In genomic region chr19:10458096-10458495, GRCm38 (mm10) we compare ENCODE assay signal across 9 mouse cellular contexts. TPM values are rescaled to one million over a fixed set of nuclear protein-coding genes. Genes with fewer than 3 reads are reported as not detected.
DNase-seq lines count a peak whose midpoint lies in the region; ATAC-seq lines count a peak whose summit lies in the region.
"Had no signal": no experiment of that assay in that cellular context is flagged by ENCODE, and none has a peak within 500 bp of the region (broad histone marks: within the 10 kb centered on the region; RNA-seq: fewer than 3 reads in every experiment).

No protein-coding gene starts in this region.

- no peak overlapping the region for H3K9ac ChIP-seq in forebrain, embryonic 14.5 days (ENCODE audit: low read length)
- no peak overlapping the region for H3K9ac ChIP-seq in lung, embryonic 16.5 days (ENCODE audit: low read length)
- H3K9ac ChIP-seq: liver, embryonic 14.5 days had no signal

- DNase-seq in urinary bladder, postnatal 25 days (ENCODE audit: low spot score): peak; percentile 15
- DNase-seq in urinary bladder, adult 2 months (ENCODE audit: low spot score): no peak
- peak; percentile 55 for DNase-seq in forebrain, embryonic 14.5 days (ENCODE audit: low spot score)
- peak; percentile 28 for DNase-seq in kidney, adult 11 months
- no peak for DNase-seq in thymus, postnatal 14 days
- DNase-seq in cerebellum, postnatal 14 days: no peak
- no peak for DNase-seq in frontal cortex, postnatal 14 days (ENCODE audit: low spot score in 2 of 2)

- H3K4me1 ChIP-seq in forebrain, embryonic 14.5 days (ENCODE audit: control insufficient read depth, insufficient read depth, low read length): peaks cover 11% of the 10 kb centered on the region; the same call in 1 of the 2 replicates
- peaks cover 30% of the 10 kb centered on the region for H3K4me1 ChIP-seq in lung, embryonic 16.5 days (replicated peaks; ENCODE audit: control insufficient read depth, insufficient read depth, low read length)

- H3K4me3 ChIP-seq in forebrain, embryonic 14.5 days (ENCODE audit: low read depth, low read length): peak overlapping the region; percentile 47; the same call in 1 of the 2 replicates
- H3K4me3 ChIP-seq in lung, embryonic 16.5 days (ENCODE audit: low read length): peak overlapping the region; percentile 56

- no peak overlapping the region for H3K27ac ChIP-seq in forebrain, embryonic 14.5 days (ENCODE audit: low read depth, low read length)
- no peak overlapping the region for H3K27ac ChIP-seq in lung, embryonic 16.5 days (ENCODE audit: low read length)
- H3K27ac ChIP-seq: liver, embryonic 14.5 days had no signal

- no peaks in the 10 kb centered on the region for H3K36me3 ChIP-seq in forebrain, embryonic 14.5 days (ENCODE audit: control insufficient read depth, insufficient read depth, low read length)
- H3K36me3 ChIP-seq in lung, embryonic 16.5 days (ENCODE audit: control insufficient read depth, insufficient read depth, low read length): no peaks in the 10 kb centered on the region

- WGBS in forebrain, embryonic 14.5 days: 17% methylated on average over 8 of the region's 8 CpGs
- 6% methylated on average over 8 of the region's 8 CpGs for WGBS in lung, embryonic 16.5 days

- H3K9me3 ChIP-seq in forebrain, embryonic 14.5 days (replicated peaks; ENCODE audit: control insufficient read depth, low read length): no peaks in the 10 kb centered on the region
- H3K9me3 ChIP-seq in lung, embryonic 16.5 days (ENCODE audit: control insufficient read depth, low read length): no peaks in the 10 kb centered on the region

- peak overlapping the region; percentile 82 for H3K4me2 ChIP-seq in forebrain, embryonic 14.5 days (ENCODE audit: low read length)
- H3K4me2 ChIP-seq in lung, embryonic 16.5 days (ENCODE audit: low read depth, low read length): peak overlapping the region; percentile 94

- H3K27me3 ChIP-seq in forebrain, embryonic 14.5 days (replicated peaks; ENCODE audit: control insufficient read depth, insufficient read depth, low read length): peaks cover 44% of the 10 kb centered on the region
- H3K27me3 ChIP-seq in lung, embryonic 16.5 days (ENCODE audit: control insufficient read depth, insufficient read depth, low read depth, low read length): peaks cover 53% of the 10 kb centered on the region

- peak; percentile 10; the same call in 1 of the 2 replicates for ATAC-seq in forebrain, embryonic 14.5 days
- peak; percentile 24; the same call in 1 of the 2 replicates for ATAC-seq in lung, embryonic 16.5 days (ENCODE audit: low read depth)

RNA-seq across cellular contexts. Expression of gene Lrrc10b, which starts 0.8 kb away (rescaled TPM):
- polyA plus RNA-seq in urinary bladder, adult 2 months (2012; rRNA removed): 2.9 and 3.3 TPM in 2 replicates
- 0.49 and 0.76 TPM in 2 replicates for polyA plus RNA-seq in forebrain, embryonic 14.5 days (2014; fragmentation: Nextera tagmentation; extraction: Ambion mirVana)
- polyA plus RNA-seq in lung, embryonic 16.5 days (2015; fragmentation: Nextera tagmentation; extraction: Ambion mirVana): 0.52 and 0.73 TPM in 2 replicates

RNA-seq across cellular contexts. Expression of gene Ppp1r32, which starts 24.6 kb away (rescaled TPM):
- 0.26 and 0.44 TPM in 2 replicates for polyA plus RNA-seq in urinary bladder, adult 2 months (2012; rRNA removed)
- polyA plus RNA-seq in forebrain, embryonic 14.5 days (2014; fragmentation: Nextera tagmentation; extraction: Ambion mirVana): 2.5 and 2.6 TPM in 2 replicates
- 2.1 and 3.7 TPM in 2 replicates for polyA plus RNA-seq in lung, embryonic 16.5 days (2015; fragmentation: Nextera tagmentation; extraction: Ambion mirVana)

Comparison
In these comparisons a context has a peak if more than half of its experiments do, and no peak if none do; other contexts are left out.
1. DNase-seq: peak in urinary bladder, postnatal 25 days (single experiment), forebrain, embryonic 14.5 days (single experiment) and kidney, adult 11 months (single experiment); none in urinary bladder, adult 2 months (single experiment), thymus, postnatal 14 days (single experiment), cerebellum, postnatal 14 days (0 of 2) and frontal cortex, postnatal 14 days (0 of 2).